Mouse (Mus musculus) bone marrow, adult 2 months (tissue): ENCODE results near the gene Pirb.

Experiments
- CTCF ChIP-seq: fragments of 200-500 bp; IDR thresholded peaks from 2 replicates; pipeline ENCODE4 v1.5.1; 2011; ENCODE audit warnings: low read length, control low read depth; ENCODE audit not compliant: control insufficient read depth, insufficient read depth
- POLR2A ChIP-seq: fragments of 200-500 bp; IDR thresholded peaks from 2 replicates; pipeline ENCODE4 v1.6.1; 2011; ENCODE audit warnings: low read depth, mild to moderate bottlenecking, control low read depth, low read length, borderline replicate concordance; ENCODE audit not compliant: control insufficient read depth

- TF ChIP-seq POLR2A (no peak), CTCF (no peak)
Observed at GRCm38 (mm10) chr7:3683908-3684550, 36.2 kb downstream of the Pirb start.
